Mouse (Mus musculus) embryo, embryonic 10.5 days (tissue): Measurements from ENCODE around the gene Ifih1.

ENCODE experiments used
- DNase-seq: peaks from one replicate; pipeline ENCODE4 v3.0.0-alpha.2; 2015; ENCODE audit warnings: low spot score

Ifih1 gene

DNA sequence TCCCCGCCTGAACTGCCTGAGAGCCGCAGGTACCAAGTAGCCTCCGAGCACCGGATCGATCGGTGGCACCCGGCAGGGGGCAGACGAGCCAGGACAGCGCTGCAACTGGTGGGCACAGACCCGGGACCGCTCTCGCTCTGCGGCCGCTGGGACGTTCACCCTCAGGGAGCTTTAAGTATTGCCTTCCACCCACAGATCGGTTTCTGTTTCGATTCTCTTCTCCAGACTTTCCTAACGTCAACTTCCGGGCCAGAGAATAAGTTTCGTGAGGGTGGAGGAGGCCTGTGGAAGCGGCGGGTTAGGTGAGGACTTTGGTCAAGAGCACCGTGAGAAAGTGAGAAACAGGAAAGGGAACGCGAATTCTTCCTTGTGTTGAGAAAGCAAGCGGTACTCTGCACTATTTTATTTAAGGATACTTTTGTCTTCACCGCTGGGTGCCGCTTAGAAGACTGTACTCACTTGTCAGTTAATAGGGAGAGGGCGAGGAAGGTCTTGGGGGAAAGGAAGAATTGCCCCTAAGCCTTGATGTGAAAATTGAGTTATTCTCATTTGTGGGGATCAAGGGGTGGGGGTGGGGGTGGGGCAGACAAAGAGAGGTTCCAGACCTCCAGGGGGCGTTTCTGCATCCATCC is at the start of gene Ifih1:
Ifih1 (minus strand) TSS at position 242 of the 632 bp plus-strand sequence.
- DNase-seq = peak; percentile 77

DNA sequence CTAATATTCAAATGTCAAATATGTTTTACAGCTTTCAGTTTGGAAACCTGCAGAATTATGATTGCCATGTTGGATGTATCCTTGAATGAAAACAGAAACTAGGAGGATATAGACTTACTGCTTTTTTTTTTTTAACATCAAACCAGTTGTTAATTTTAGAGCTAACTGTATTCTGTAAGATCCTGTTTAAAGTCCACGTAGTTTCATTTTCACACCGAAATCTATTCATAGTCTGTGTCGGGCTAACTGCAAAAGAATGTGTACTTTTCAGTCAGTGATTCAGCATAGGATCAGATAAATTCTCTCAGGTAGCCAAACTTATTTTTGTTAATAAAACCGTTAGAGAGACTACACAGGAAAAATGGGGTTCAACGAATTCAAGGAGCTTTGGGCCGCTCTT is 39.9 kb upstream of the Ifih1 start:
- DNase-seq = no peak

DNA sequence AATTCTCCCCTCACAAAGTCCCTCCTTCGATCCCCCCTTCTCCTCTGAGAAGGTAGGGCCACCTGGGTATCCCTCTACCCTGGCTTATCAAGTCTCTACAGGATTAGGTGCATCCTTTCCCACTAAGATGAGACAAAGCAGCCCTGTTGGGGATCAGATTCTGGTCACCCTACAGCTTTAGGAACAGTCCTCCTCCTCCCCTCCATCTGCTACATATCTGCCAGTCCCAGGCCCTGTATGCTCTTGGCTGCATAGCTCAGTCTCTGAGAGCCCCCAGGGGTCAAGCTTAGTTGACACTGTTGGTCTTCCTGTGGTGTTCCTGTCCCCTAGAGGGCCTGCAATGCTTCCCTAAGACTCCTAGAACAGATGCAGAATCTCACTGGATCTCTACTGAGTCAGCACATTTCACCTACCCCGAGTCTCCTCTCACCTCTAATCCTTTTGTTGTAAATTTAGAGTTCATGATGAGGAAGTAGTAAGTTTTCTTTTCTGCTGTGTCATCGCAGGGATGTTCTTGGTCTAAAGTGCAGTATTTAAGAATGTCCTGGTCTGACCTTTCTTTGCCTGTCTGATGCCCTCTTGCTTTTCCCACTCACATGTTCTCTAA is 39.0 kb upstream of the Ifih1 start:
- no peak for DNase-seq

DNA sequence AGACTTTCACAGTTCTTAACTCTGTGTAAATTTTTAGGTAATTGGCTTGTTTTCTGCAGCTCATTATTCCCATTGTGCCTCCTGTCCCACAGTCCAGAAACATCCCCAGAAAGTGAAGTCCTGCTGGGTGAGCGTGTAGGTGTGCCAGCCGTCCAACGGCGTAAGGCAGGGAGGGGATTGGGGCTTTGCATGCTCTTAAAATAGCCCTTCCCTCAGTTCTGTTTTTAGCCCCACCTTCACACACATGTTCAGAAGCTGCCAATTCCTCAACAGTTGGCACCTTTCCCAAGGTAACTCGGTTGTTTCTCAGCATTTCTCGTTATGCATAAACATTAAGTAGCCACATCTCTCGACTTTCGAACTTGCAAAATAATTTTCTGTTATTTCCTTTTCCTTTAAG is 35.6 kb upstream of the Ifih1 start:
- no peak for DNase-seq

DNA sequence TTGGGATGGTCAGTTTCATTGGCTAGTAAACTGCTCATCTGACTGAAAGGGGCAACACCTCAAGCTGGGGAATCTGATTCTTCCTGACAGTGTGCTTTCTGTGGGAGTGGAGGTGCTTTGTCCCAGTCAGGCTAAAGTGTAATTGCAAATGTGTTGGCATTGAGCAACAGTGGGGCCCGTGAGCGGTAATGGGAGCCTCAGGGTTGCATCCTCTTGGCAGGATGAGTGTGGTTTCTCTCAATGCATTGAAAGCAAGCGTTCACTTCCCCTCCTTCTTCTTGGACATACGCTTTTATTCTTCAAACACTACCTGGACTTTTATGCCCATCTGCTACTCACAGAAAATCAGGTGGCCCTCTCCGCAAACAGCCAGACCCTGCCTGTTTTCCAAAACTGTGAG is 26.7 kb upstream of the Ifih1 start:
- DNase-seq = no peak

DNA sequence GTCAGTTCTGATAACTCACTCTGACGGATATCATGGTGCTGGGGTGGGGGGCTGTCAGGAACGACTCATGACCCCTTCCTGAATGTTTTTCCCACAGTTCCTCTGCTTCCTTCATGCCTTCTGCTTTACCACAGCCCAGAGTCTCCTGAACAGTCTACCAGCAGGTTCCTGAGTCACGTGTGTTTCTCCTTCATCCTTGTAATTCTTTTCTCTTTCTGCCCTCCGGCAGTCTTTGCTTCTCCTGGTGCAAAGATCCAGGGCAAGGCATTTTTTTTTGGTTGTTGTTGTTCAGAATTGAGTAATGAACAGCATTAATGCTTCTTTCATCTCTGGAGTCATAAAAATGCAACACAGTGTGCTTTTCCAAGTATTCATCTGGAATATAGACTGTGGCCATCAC is 24.7 kb upstream of the Ifih1 start:
- no peak for DNase-seq

DNA sequence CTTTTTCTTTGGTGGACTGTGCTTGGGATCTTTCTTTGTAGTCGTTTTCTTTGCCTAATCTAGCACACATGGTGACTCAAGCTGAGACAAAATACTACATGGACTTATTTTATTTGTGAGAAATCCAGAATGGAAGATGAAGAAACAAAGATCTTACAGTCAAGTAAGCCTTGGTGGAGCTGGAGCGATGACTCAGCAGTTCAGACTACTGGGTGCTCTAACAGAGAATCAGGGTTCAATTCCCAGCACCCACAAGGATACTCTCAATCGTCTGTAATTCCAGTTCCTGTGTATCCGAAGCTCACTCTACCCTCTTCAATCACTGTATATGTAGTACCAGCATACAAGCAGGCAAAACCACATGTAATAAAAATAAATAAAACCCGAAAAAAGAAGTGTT is 24.2 kb upstream of the Ifih1 start:
- DNase-seq = no peak

DNA sequence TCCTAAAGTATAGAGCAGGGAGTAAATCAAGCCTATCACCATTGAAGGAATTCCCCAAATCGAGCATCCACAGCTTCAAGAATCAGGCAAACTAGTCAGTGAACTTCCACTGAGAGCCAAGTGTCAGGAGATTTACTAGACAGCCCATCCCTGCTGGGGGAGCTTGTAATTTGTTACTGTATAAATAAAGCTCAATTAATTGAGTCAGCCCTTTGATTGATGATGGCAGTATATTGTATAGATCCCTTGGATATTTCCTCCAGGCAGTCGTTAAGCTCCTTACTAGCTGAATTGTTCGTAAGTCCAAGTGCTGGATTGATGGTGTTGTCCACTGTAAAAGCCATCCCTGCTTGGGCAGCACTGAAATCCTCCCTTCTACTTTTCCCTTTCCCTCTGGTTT is 23.8 kb upstream of the Ifih1 start:
- DNase-seq = no peak

DNA sequence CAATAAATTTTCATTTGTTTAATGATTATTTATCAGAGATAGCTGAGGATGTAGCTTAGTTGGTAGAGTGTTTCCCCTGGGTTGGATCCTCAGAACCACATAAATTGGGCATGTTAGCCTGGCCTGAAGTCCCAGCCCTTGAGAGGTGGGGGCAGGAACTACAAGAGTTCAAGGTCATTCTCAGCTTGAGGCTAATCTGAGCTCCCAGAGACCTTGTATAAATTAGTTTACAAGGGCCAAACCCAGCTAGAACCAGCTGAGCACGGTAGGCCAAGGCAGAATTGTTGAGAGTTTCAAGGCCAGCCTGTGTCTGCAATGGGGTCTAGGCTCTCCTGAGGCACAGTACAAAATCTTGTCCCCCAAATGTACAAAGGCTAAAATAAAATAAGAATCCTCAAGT is 19.5 kb upstream of the Ifih1 start:
- no peak for DNase-seq

DNA sequence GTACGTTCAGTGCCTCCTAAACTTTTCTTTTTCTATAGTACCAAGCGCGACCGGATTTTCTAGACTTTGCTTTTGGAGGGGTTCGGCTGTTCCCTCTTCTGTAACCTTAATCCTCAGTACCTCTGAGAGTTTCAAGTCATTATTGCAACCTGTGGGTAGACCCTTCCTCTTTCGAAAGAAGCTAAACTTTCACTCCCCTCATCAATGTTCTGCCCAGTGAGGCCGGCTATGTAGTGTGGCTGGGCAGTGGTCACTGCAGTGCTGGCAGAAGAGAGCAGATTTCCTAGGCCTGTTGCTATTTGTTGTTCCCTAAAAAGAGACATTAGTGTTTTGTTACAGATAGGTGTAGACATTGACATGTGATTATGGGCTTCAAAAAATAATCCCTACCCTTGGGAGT is 18.8 kb upstream of the Ifih1 start:
- DNase-seq = no peak

DNA sequence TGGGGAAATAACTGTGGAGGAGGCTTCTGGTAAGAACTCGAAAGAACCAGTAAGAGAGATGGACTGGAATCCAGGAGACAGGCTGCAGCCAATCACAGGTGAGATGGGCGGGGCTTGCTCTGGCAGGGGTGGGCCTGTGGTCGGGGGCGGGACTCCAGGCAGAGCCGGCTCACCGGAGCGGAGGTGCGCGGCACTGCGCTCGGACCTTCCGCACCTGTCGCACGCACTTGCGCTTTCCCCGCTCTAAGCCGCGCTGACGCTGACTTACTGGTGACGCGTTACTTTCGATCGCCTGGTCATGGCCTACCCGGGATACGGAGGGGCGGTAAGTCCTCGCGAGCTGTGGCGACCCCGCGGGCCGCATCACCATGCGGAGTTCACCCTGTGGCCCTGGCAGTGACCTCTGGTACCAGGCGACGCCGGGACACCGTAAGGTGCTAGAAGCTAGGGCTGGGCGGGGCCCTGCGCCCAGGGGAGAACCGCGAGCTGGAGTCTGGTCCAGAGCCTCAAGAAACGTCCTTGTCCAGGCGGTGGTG is 18.1 kb upstream of the Ifih1 start, which contains the start of gene Gca:
Gca (plus strand) TSS at position 151 of the 536 bp plus-strand sequence.
- DNase-seq = peak; percentile 85

DNA sequence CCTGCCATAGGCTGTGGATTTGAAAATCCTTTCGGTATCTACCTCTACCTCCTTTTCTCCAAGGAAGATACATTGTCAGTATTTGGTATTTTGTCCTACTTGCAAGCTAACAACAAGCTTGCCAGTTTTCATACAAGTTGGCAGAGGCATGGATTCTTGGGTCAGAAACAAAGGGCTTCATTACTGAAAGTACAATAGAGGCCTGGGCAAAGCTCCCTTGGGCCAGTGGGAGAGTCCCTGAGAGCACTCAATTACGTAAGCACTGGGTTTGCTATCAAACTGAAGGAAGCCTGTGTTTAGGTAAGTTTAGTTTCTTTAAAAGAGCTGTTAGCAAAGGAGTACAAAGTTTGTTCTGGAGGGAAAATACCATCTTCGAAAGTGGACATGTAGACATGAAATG is 16.5 kb upstream of the Ifih1 start:
- DNase-seq = no peak

DNA sequence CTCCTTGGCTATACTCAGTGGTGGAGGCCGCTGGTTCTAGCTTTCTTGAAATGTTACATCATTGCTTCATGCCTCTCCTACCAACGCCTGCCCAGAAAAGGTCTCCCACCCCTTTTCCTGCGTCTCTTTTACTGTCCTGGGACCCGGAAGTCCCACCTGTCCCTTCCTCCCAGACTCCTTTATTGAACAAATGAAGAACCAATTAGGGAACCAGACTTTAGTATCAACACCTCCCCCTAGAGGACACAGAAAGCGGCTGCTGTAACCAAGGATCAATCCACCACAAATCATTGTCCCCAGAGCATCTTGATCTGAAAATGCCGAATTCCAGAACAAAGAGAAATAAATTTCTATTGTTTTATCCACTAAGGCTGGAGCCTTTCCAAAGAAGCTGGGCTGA is 14.5 kb upstream of the Ifih1 start:
- DNase-seq = no peak

DNA sequence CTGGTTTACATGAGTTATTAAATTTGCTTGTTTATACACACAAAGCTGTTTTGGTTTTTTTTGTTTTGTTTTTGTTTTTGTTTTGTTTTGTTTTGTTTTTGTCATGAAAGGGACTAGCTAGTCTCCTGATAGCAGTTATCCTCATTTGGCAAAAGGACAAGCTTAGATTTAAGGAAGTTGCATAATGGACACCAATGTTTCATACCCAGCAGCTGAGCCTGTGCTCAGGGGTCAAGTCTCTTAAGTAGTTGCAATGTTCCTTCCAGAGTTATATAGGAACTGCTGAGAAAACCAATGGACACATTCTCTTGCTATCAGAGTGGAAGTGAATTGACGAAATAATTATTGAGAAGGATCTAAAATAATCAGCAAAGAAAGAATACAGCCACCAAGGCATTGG is 10.0 kb upstream of the Ifih1 start:
- no peak for DNase-seq

DNA sequence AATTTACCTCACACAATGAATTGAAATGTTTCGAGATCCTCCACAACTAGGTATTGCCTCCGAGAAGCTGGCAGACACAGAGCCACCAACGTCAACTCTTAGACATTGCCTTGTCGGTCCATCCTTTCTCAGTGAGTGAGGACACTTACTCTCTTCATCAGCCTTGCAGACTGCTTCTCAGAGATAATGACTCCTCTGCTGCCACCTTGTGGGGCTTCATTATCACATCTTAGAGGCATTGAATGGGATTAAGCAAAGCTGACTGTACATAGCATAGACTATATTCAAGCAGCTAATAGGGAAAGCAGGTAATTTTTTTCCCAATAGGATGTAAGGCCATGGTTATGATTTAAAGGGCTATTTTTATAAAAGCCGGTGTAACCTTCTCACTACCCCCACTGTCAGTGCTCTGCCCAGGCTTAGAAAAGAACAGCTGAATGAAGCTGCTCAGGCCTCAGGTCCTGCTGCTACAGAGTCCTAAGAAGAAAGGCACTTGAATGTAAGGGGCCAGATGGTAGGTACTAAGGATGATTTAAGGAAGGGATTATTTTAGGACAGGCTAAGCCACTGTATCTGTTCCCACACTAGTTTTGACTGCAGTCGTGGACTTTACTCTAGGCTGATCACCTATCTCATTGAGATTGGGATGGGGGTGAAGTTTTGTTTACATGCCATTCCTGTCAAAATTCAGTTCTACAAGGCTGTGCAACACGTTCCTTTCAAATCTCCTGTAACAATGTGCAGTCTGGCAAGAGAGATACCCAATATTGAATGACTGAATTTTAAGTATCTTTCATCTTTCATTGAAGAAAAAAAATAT is 8.7 kb upstream of the Ifih1 start:
- peak; percentile 74 for DNase-seq

DNA sequence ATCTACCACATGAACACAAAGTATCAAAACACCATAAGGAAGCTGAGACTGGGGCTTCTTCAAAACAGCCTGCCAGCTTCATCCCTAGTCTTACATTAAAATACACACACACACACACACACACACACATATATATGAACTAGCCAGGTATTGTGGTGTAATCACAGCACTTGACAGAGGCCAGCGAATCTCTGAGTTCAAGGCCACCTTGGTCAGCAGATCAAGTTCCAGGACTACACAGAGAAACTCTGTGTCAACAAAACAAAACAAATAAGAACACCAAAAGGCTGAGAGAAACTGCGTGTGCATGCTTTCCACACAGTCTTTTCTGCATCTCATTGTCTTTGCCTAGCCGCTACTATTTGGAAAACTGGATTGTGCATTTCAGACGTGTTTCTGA is 6.4 kb upstream of the Ifih1 start:
- no peak for DNase-seq

DNA sequence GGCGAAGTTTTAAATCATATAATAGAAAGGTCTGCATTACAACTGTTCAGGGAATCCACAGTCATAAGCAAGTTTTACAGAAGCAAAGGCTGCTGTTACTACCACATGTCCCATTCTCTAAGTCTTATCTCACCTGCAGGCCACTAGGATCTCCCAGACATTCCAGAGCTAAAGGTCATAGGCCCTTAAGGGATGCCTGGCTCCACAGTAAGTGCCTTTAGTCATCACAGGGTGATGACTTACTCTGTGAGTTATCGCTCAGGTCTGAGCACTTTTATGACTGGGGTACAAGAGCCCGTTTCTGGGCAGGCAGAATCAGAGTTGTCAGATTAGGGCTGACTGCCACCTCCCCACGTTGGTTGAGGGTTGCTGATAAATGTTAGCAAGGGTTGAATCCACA is 5.8 kb upstream of the Ifih1 start:
- no peak for DNase-seq

DNA sequence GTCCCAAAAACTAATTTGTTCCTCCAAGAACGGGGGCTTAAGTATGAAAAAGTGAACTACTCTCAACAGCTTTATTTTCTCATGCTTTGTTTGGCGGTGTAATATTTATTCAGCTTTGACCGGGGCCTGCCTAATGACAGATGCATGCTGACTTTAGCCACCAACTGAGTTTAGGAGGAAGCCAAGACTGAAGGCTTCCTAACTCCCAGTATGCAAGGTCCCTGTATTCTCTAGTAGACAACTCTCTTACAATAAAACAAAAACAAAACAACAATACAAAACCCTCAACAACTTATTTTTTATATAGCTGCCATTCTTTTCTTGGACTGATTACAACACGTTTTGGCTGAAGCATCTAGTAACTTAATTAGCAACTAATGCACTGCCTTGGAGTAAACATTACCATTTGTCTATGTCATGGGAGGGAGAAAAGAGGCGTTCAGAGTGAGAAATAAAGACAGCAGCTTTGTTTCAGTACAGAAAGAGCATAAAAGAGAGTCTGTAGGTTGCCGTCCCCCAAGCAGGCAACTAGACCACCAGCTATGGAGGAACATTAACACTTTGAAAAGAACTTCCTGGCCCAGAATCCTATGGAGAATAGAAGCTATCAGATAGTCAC is 725 bp upstream of the Ifih1 start:
- no peak for DNase-seq

DNA sequence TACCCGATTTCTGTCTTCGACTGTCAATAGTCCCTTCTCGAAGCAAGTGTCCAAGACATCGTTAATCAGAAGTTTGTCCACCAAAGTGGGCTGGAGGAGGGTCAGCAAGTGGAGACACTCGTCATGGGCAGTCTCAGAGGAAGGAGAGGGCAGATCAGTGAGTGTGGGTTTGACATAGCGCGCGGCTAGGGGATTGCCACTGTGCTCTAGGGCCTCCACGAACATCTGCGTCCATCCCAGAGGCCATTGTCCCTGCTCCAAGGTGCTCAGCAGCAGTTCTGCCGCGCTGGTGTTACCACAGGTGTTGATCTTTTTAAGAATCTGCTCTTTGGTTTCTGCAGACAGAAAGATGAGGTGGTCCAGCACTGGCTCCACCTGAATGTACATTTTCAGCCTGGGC is 580 bp downstream of the Ifih1 start:
- peak; percentile 29 for DNase-seq

DNA sequence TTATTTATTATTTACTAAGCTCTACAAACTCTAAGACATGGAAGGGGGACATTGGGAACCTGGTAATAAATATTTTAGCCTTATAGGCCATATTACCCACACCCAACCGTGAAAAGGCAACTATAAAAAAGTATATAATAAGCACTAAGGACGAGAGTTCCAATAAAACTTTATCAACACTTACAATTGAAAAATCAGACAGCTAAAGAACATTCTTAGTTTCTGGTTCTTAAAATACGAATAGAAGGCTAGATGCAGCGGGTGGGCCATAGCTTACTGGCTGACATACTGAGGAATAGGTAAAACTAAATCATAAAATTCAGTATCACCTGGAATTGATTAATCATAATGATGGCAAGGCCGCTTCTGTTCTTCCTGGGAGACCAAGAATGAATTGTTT is 1.2 kb downstream of the Ifih1 start:
- no peak for DNase-seq

DNA sequence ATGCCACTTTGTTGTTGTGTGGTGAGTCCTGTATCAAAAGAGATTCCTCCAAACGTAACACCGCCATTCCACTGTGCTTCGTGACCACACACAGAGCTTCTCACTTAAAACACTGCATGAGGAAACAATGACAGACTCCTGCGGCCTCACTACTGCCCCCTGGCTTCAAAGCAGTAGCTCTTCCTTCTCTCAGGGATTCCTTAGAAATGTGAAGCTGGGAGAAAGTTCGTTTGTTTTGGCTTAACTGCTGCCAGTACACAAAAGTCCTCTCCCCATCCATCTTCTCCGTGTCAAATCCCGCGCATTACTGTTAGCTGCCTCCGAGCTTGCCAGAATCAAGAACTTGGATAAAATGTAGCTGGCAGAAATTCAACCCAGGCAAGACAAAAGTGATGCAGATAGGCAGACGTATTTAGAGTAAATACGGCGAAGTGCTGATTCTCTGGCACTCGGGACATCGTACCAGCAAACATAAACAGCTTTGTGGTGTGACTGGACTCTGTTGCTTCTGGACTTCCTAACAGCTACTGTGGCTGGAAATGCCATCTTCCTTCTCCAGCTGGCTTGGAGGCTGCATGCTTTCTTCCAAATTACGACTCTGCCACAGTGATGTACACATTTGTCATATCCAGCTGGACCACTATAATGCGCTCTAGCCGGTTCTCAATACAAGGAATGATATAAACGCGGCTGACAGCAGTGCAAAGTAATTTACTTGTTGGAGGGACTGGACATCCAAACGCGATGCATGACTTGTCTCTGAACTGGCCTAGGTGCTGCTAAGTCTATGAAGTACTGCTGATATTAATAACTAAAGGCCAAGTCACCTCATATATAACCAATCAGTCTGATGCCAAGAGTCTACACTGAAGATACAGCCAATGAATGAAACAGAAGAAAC is 2.4 kb downstream of the Ifih1 start:
- peak; percentile 61 for DNase-seq

DNA sequence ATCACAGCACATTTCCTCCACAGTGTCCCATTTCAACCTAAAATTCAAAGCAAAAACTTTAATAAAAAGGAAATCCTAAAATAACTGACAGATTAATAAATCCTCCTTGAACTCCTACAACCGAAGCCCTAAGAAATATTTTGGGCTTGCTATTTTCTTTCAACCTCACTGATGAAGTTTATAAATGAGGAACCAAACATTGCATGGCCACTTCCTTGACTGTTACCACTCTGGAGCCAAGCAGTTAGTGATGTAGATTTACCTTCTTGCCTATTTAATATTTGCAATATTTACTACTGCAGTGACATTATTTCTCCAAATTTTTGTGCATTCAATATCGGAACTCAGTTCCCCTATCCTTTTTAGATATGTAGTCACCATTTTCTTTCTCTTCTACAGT is 6.2 kb downstream of the Ifih1 start:
- no peak for DNase-seq
